Mouse (Mus musculus) C2C12 (cell line): ENCODE measurements around the gene Irf2. TPM values are rescaled to one million over a fixed set of nuclear protein-coding genes. Genes with fewer than 3 reads are reported as not detected.

ENCODE experiments used
- H3K27me3 ChIP-seq: one replicate; pipeline ENCODE4 v1.6.1; 2011; ENCODE audit not compliant: control insufficient read depth, insufficient read depth, insufficient read length
- H3K36me3 ChIP-seq: one replicate; pipeline ENCODE4 v1.6.1; 2011; ENCODE audit not compliant: control insufficient read depth, insufficient read depth
- H3K4me3 ChIP-seq: one replicate; pipeline ENCODE4 v1.5.1; 2011; ENCODE audit warnings: mild to moderate bottlenecking, control low read depth; ENCODE audit not compliant: poor library complexity, insufficient read depth, severe bottlenecking
- H3K79me2 ChIP-seq: one replicate; pipeline ENCODE4 v1.6.1; 2011; ENCODE audit not compliant: control insufficient read depth, insufficient read depth
- H3K79me3 ChIP-seq: one replicate; pipeline ENCODE4 v1.6.1; 2011; ENCODE audit warnings: low read depth, control low read depth
- H3ac ChIP-seq: one replicate; pipeline ENCODE3; 2011; ENCODE audit warnings: low read depth; ENCODE audit not compliant: control insufficient read depth, insufficient read length
- CEBPB ChIP-seq: IDR thresholded peaks from one replicate; pipeline ENCODE4 v1.6.1; 2011; ENCODE audit warnings: low read depth, mild to moderate bottlenecking, control low read depth, moderate library complexity
- CTCF ChIP-seq: IDR thresholded peaks from one replicate; pipeline ENCODE4 v1.5.1; 2011; ENCODE audit not compliant: control insufficient read depth, insufficient read depth, insufficient read length
- FOSL1 ChIP-seq: IDR thresholded peaks from one replicate; pipeline ENCODE4 v1.8.0; 2011; ENCODE audit warnings: mild to moderate bottlenecking, low read length; ENCODE audit not compliant: poor library complexity, insufficient read depth, severe bottlenecking
- MAX ChIP-seq: IDR thresholded peaks from one replicate; pipeline ENCODE4 v1.6.1; 2011; ENCODE audit warnings: mild to moderate bottlenecking, control low read depth
- MYOD1 ChIP-seq: IDR thresholded peaks from one replicate; pipeline ENCODE4 v1.6.1; 2011; ENCODE audit warnings: low read depth; ENCODE audit not compliant: control insufficient read depth, insufficient read length
- MYOG ChIP-seq: IDR thresholded peaks from one replicate; pipeline ENCODE4 v1.6.1; 2011; ENCODE audit not compliant: control insufficient read depth, insufficient read length; ENCODE audit errors: extremely low read depth
- USF1 ChIP-seq: IDR thresholded peaks from one replicate; pipeline ENCODE4 v1.6.1; 2011; ENCODE audit warnings: low read depth, mild to moderate bottlenecking, control low read depth, moderate library complexity
- polyA plus RNA-seq: library from polyadenylated mRNA; unstranded; fragments of >200 nt; fragmentation: generic; extraction: Trizol; gene quantifications from one replicate; pipeline ENCODE4 v1.2.1, GENCODE M21; 2012; ENCODE audit warnings: missing spikeins

Gene Irf2
- polyA plus RNA-seq, 1 experiment = 7.6 TPM

DNA sequence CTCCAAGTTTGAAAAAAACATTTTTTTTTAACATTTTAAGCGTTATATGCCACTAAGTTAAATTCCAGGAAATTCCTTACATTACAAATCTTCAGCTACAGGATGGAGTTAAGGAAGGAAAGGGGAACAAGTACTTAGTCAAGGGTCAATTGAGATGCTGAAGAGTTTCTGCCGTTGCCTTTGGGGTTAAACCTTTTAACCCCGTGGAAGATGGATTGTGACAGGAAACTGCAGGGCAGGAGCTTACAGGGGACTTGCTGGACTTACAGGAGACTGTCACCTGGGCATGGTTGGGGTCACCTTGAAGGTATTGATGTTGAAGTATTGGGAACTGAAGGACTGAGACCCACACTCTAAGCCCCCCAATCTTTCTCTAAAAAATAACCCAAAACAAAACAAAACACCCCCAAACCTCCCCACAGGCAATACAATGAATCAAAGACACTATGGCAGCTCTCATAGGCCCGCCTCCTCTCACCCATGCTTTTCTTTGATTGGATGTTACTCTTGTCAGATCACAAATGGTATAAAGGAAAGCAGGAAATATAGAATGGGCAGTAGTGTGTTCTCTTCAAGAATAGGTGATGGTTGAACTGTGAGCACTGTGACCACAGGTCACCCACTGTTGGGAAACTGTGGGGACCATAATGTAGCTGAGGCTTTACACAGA, 7.9 kb downstream of the Irf2 start:
- TF ChIP-seq FOSL1 = no peak
- no peak for TF ChIP-seq MAX
- TF ChIP-seq CTCF = no peak
- no peak for TF ChIP-seq MYOD1
- no peak for TF ChIP-seq USF1
- no peak for TF ChIP-seq MYOG
- no peak for TF ChIP-seq CEBPB
- H3ac ChIP-seq = no peak overlapping the region

DNA sequence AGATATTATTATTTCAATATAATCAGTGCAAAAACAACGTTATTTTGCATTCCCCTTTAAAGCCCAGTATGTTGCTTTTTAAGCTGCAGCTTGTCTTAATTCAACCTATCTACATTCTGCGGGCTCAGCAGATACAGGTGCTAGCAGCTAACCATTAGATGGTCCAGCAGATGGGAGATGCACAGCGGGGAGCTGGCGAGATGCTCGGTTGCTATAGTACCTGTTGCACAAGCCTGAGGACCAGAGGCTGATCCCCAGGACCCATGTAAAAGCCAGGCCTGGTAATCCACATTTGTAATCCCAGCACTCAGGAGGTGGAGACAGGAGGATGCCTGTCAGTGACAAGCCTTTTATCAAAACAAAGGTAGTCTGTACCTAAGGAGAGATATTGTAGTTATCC, 10.5 kb downstream of the Irf2 start:
- Histone ChIP-seq H3K36me3 (peaks cover 4% of the 10 kb centered on the region), H3K4me3 (no peak overlapping the region), H3K79me2 (peaks cover 98% of the 10 kb centered on the region), H3K79me3 (peaks cover 78% of the 10 kb centered on the region), H3K27me3 (no peaks in the 10 kb centered on the region), H3ac (no peak overlapping the region)
- TF ChIP-seq CEBPB = no peak
- no peak for TF ChIP-seq CTCF
- TF ChIP-seq FOSL1 = no peak
- TF ChIP-seq USF1 = no peak
- no peak for TF ChIP-seq MYOD1
- no peak for TF ChIP-seq MYOG
- no peak for TF ChIP-seq MAX

More for the DNA sequence above, 7.9 kb downstream of the Irf2 start:
- Histone ChIP-seq H3K4me3 (no peak overlapping the region), H3K36me3 (peaks cover 4% of the 10 kb centered on the region), H3K79me2 (peaks cover 100% of the 10 kb centered on the region), H3K79me3 (peaks cover 95% of the 10 kb centered on the region), H3K27me3 (no peaks in the 10 kb centered on the region)

DNA sequence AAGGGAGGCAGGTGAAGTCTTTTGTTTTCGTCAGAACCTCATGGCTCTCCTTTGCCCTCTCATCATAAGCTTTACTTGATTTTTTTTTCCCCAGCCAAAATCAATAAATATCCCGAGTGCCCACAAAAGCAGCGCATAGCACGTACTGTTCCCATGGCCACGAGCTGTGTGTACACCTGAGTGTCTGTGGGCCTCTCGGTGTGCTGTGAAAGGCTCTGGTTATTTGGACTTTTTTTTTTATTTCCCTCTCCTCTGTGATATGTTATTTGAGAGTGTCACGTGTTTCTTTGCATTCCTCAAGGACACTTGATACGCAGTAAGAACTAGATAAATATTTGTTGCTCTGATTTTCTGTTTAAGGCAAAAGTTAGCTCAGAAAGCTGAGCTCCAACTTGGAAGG, 11.0 kb downstream of the Irf2 start:
- Histone ChIP-seq H3K79me2 (peaks cover 98% of the 10 kb centered on the region), H3K79me3 (peaks cover 74% of the 10 kb centered on the region), H3K4me3 (no peak overlapping the region), H3K36me3 (peaks cover 4% of the 10 kb centered on the region), H3ac (no peak overlapping the region), H3K27me3 (no peaks in the 10 kb centered on the region)
- TF ChIP-seq CTCF (no peak), FOSL1 (no peak), MAX (no peak), CEBPB (no peak)

DNA sequence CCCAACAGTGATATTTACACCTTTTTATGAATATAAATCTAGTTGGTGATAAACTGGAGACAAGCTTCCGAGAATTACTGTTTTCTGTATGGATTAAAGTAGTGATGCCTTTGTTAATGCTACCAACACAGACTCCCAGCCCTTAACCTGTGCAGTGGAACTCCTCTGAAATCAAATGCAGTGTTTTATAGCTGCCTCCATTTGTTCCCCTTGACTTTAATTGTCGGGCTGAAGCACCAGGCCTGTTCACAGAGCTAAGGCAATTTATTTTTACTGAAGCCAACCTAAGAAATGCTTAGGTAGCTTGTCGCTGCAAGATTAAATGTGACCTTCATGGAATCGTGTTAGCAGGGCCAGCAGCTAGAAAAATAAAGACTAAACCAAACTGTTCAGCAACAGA, 11.6 kb downstream of the Irf2 start:
- Histone ChIP-seq H3K27me3 (no peaks in the 10 kb centered on the region), H3ac (no peak overlapping the region), H3K36me3 (peaks cover 4% of the 10 kb centered on the region), H3K79me2 (peaks cover 98% of the 10 kb centered on the region), H3K79me3 (peaks cover 74% of the 10 kb centered on the region), H3K4me3 (no peak overlapping the region)
- TF ChIP-seq MYOG (no peak), USF1 (no peak)

DNA sequence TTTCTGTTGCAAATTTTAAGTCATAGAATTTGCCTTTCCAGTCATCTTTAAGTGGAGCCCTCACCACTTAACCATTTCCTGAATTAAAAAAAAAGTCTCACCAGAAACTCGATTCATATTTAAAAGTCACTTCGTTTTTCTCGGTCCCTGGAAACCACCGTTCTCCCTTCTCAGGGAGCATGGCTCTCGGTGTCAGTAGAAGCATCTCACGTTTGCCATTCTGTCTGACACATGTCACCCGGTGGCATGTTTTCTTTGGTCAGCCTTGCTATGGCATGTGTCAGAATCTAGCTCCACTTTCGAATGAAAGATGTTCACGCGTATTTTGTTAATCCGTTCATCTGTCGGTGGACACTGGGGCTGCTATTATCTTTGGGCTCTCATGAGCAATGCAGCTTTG, 13.5 kb downstream of the Irf2 start:
- H3K79me3 ChIP-seq = peaks cover 71% of the 10 kb centered on the region
- H3K79me2 ChIP-seq = peaks cover 98% of the 10 kb centered on the region
- no peaks in the 10 kb centered on the region for H3K27me3 ChIP-seq
- H3K36me3 ChIP-seq = peaks cover under 1% of the 10 kb centered on the region
- H3K4me3 ChIP-seq = no peak overlapping the region
- no peak overlapping the region for H3ac ChIP-seq
- TF ChIP-seq MYOG = no peak
- TF ChIP-seq CEBPB = no peak
- TF ChIP-seq MAX = no peak
- no peak for TF ChIP-seq CTCF
- TF ChIP-seq USF1 = no peak
- TF ChIP-seq FOSL1 = no peak
- no peak for TF ChIP-seq MYOD1

DNA sequence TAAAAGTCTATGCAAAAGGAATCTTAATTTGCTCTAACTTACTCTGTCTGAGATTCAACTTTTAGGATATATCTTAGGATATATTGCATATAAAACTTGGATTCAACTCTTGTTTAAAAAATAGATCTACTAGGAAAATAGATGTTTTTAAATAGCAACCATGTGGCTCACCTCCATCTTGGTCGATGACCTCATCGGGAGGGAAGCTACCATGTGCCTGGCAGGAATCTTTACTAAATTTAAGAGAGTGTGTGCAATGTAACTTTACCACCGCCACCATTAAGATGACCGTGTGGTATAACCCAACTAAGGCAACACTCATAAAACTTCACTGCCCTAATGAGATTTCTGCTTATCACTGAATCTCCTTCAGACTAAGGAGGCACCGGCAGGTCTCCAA, 14.8 kb downstream of the Irf2 start:
- no peak overlapping the region for H3K4me3 ChIP-seq
- TF ChIP-seq MYOG (no peak), CEBPB (no peak), FOSL1 (no peak), MYOD1 (no peak), USF1 (no peak), MAX (no peak), CTCF (no peak)
- no peaks in the 10 kb centered on the region for H3K36me3 ChIP-seq
- H3K79me2 ChIP-seq = peaks cover 98% of the 10 kb centered on the region
- H3K79me3 ChIP-seq = peaks cover 67% of the 10 kb centered on the region
- no peak overlapping the region for H3ac ChIP-seq
- H3K27me3 ChIP-seq = no peaks in the 10 kb centered on the region
